Mouse (Mus musculus): ENCODE measurements around the gene Elmod3.
A peak's percentile ranks its signal among the peaks of the same experiment; 100 is the strongest.

Gene Elmod3

GRCm38 (mm10) chr6:72597956-72598753 is at the start of gene Elmod3, which contains the start of gene Retsat:
Gene Elmod3, minus strand, starts transcription at chr6:72598413.
Gene Retsat, plus strand, starts transcription at chr6:72598475.
- DNase-seq (ENCODE audit: low read depth, low spot score) = peak; percentile 98

- DNase-seq (ENCODE audit: low read depth, low spot score) = peak; percentile 51
Measured at GRCm38 (mm10) chr6:72647383-72647820, 49.2 kb upstream of the Elmod3 start.

- no peak for DNase-seq (ENCODE audit: low read depth, low spot score)
Measured at GRCm38 (mm10) chr6:72645364-72645763, 47.2 kb upstream of the Elmod3 start.

- no peak for DNase-seq (ENCODE audit: low read depth, low spot score)
Measured at GRCm38 (mm10) chr6:72644576-72644975, 46.4 kb upstream of the Elmod3 start.

- DNase-seq (ENCODE audit: low read depth, low spot score) = no peak
Measured at GRCm38 (mm10) chr6:72641218-72641954, 43.2 kb upstream of the Elmod3 start.

GRCm38 (mm10) chr6:72636940-72637339 is 38.7 kb upstream of the Elmod3 start:
- DNase-seq (ENCODE audit: low read depth, low spot score) = no peak

GRCm38 (mm10) chr6:72635760-72636431 is 37.7 kb upstream of the Elmod3 start:
- no peak for DNase-seq (ENCODE audit: low read depth, low spot score)

- DNase-seq (ENCODE audit: low read depth, low spot score) = no peak
Measured at GRCm38 (mm10) chr6:72634311-72634710, 36.1 kb upstream of the Elmod3 start.

- no peak for DNase-seq (ENCODE audit: low read depth, low spot score)
Measured at GRCm38 (mm10) chr6:72631700-72632099, 33.5 kb upstream of the Elmod3 start.

GRCm38 (mm10) chr6:72630961-72631360 is 32.7 kb upstream of the Elmod3 start:
- DNase-seq (ENCODE audit: low read depth, low spot score) = no peak

GRCm38 (mm10) chr6:72630370-72630769 is 32.2 kb upstream of the Elmod3 start:
- DNase-seq (ENCODE audit: low read depth, low spot score) = no peak

GRCm38 (mm10) chr6:72627276-72627675 is 29.1 kb upstream of the Elmod3 start:
- DNase-seq (ENCODE audit: low read depth, low spot score) = no peak

GRCm38 (mm10) chr6:72626391-72626790 is 28.2 kb upstream of the Elmod3 start:
- no peak for DNase-seq (ENCODE audit: low read depth, low spot score)

GRCm38 (mm10) chr6:72623661-72624402 is 25.6 kb upstream of the Elmod3 start:
- no peak for DNase-seq (ENCODE audit: low read depth, low spot score)

GRCm38 (mm10) chr6:72622917-72623316 is 24.7 kb upstream of the Elmod3 start:
- DNase-seq (ENCODE audit: low read depth, low spot score) = no peak

- DNase-seq (ENCODE audit: low read depth, low spot score) = no peak
Measured at GRCm38 (mm10) chr6:72620920-72621319, 22.7 kb upstream of the Elmod3 start.

GRCm38 (mm10) chr6:72619734-72620532 is 21.7 kb upstream of the Elmod3 start:
- no peak for DNase-seq (ENCODE audit: low read depth, low spot score)

GRCm38 (mm10) chr6:72616643-72617288 is 18.6 kb upstream of the Elmod3 start, which contains the start of gene Tgoln1:
Gene Tgoln1, minus strand, starts transcription at chr6:72617000.
- peak; percentile 93 for DNase-seq (ENCODE audit: low read depth, low spot score)

GRCm38 (mm10) chr6:72615561-72616375 is 17.6 kb upstream of the Elmod3 start:
- no peak for DNase-seq (ENCODE audit: low read depth, low spot score)
